Mouse (Mus musculus): ENCODE results near the gene Taar7e. TPM values are rescaled to one million over a fixed set of nuclear protein-coding genes. Genes with fewer than 3 reads are reported as not detected.

Taar7e gene
- not detected in 2 replicates for polyA plus RNA-seq (2014; fragmentation: Nextera tagmentation; extraction: Ambion mirVana)

DNA sequence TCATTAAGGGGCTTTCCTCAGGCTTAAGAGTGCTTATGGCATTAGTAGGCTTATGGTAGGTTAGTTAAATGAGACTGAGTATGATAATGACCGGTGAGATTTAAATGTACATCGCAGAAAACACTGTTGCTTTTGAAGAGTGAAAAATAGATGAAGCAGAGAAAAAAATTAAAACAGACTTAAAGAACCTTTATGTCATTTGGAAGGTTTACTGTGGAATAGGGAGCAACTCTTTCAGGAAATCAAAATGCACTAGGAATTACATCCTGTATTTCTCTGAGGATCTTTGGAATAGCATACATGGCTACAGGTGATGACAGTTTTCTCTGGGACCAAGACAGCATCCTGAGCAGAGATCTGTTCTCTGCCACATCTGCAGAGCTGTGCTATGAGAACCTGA lies at the start of gene Taar7e:
TSS of gene Taar7e (plus strand) at position 301 of the 400 bp plus-strand sequence.
- no peak within 1 kb of the TSS for H3K4me3 ChIP-seq (ENCODE audit: low read depth, low read length)
- H3K4me2 ChIP-seq: no peak within 1 kb of the TSS
- H3K27ac ChIP-seq (ENCODE audit: low read depth, low read length): no peak within 1 kb of the TSS
- H3K36me3 ChIP-seq (ENCODE audit: control insufficient read depth, insufficient read depth, low read length): no peaks in the 10 kb centered on the region
- H3K9me3 ChIP-seq (replicated peaks; ENCODE audit: control insufficient read depth, low read length): no peaks in the 10 kb centered on the region
- H3K4me1 ChIP-seq (ENCODE audit: control insufficient read depth, insufficient read depth, low read length): no peaks in the 10 kb centered on the region
- ATAC-seq (replicated peaks; ENCODE audit: insufficient number of reproducible peaks, low FRiP score, low TSS enrichment): no peak
- no peak within 1 kb of the TSS for H3K9ac ChIP-seq (ENCODE audit: low read depth, low read length)
- no peaks in the 10 kb centered on the region for H3K27me3 ChIP-seq (ENCODE audit: control insufficient read depth, insufficient read depth, low read length)
- WGBS (ENCODE audit: insufficient replicate concordance): 81% methylated on average over 2 of the region's 2 CpGs

DNA sequence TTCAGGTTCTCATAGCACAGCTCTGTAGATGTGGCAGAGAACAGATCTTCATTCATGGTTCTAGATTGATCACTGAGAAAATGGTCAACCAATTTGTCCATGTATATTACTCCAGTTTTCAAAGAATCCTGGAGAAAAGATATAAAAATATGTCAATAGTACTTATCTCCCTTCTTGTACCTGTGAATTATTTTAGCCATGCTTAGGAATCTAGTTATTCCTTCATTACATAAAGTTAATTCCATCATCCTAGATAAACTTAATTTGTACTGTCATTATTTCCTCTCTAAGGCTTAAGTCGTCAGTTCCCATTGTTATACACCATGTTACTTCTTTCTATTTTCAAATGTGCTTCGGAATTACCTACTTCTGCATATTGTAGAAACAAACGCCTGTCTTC lies 44.0 kb upstream of the Taar7e start, which contains the start of gene Taar7a:
TSS of gene Taar7a (minus strand) at position 101 of the 400 bp plus-strand sequence.
- Histone ChIP-seq H3K4me3 (ENCODE audit: low read depth, low read length) (no peak within 1 kb of the TSS), H3K4me1 (ENCODE audit: control insufficient read depth, insufficient read depth, low read length) (no peaks in the 10 kb centered on the region), H3K4me2 (no peak within 1 kb of the TSS), H3K36me3 (ENCODE audit: control insufficient read depth, insufficient read depth, low read length) (no peaks in the 10 kb centered on the region), H3K27me3 (ENCODE audit: control insufficient read depth, insufficient read depth, low read length) (no peaks in the 10 kb centered on the region), H3K9ac (ENCODE audit: low read depth, low read length) (no peak within 1 kb of the TSS), H3K27ac (ENCODE audit: low read depth, low read length) (no peak within 1 kb of the TSS), H3K9me3 (replicated peaks; ENCODE audit: control insufficient read depth, low read length) (no peaks in the 10 kb centered on the region)
- ATAC-seq (replicated peaks; ENCODE audit: insufficient number of reproducible peaks, low FRiP score, low TSS enrichment): no peak
- WGBS (ENCODE audit: insufficient replicate concordance): 81% methylated on average over 3 of the region's 3 CpGs

DNA sequence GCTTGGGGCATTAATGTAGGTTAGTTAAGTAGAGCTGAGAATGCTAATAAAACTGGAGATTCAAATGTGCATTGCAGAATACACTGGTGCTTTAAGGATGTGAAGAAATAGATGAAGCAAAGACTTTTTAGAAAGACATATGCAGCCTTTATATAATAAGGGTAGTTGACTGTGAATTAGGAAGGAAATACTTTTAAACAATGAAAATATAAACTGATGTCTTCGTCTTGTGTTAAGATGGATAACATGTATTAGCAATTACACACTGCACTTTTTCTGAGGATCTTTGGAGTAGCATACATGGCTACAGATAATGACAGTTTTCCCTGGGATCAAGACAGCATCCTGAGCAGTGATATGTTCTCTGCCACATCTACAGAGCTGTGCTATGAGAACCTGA lies 37.8 kb upstream of the Taar7e start, which contains the start of gene Taar7b:
TSS of gene Taar7b (plus strand) at position 301 of the 400 bp plus-strand sequence.
- WGBS (ENCODE audit: insufficient replicate concordance): 75% methylated on average over 1 of the region's 1 CpGs
- no peaks in the 10 kb centered on the region for H3K9me3 ChIP-seq (replicated peaks; ENCODE audit: control insufficient read depth, low read length)

DNA sequence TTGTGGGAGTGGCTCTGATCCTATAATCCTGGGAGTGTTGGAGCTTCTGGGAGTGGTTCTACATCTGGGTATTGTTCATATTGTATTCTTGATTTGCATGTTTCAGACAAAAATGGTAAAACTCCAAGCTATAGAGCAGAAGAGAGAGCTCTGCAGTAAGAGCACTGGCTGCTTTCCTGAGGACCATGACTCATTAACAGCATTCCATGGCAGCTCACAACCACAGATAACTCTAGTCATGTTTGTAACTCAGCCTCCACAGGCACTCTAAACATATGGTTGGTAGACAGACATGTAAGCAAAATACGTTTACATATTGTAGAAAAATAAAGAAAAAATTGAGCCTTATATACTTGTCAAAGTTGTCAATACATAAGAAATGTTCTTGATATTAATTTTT lies 31.0 kb upstream of the Taar7e start:
- ATAC-seq (replicated peaks; ENCODE audit: insufficient number of reproducible peaks, low FRiP score, low TSS enrichment): no peak
- no peak overlapping the region for H3K4me2 ChIP-seq
- WGBS (ENCODE audit: insufficient replicate concordance): 58% methylated on average over 1 of the region's 1 CpGs

More for the DNA sequence above, 37.8 kb upstream of the Taar7e start, which contains the start of gene Taar7b:
- no peak for ATAC-seq (replicated peaks; ENCODE audit: insufficient number of reproducible peaks, low FRiP score, low TSS enrichment)
- H3K4me3 ChIP-seq (ENCODE audit: low read depth, low read length): no peak within 1 kb of the TSS
- H3K4me1 ChIP-seq (ENCODE audit: control insufficient read depth, insufficient read depth, low read length): no peaks in the 10 kb centered on the region
- no peak within 1 kb of the TSS for H3K9ac ChIP-seq (ENCODE audit: low read depth, low read length)
- H3K36me3 ChIP-seq (ENCODE audit: control insufficient read depth, insufficient read depth, low read length): no peaks in the 10 kb centered on the region
- no peak within 1 kb of the TSS for H3K27ac ChIP-seq (ENCODE audit: low read depth, low read length)
- H3K27me3 ChIP-seq (ENCODE audit: control insufficient read depth, insufficient read depth, low read length): no peaks in the 10 kb centered on the region
- H3K4me2 ChIP-seq: no peak within 1 kb of the TSS

DNA sequence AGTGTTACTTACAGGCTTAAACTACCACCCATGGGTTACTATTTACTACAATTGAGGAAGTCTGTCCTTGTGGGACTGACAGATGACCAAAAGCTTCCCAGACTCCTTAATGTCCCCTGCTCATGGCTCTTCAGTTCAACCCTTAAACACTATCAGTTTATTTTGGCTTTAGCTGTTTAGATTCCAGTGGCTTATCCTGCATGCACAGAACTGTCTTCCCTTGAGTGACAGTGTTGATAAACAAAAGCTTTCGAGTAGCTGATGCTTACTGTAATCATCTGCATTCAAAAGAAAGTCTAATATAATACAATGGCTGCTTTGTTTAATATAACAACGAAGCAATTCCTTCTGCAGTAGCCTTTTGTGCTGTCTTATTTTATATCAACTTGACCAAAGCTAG lies 30.4 kb upstream of the Taar7e start:
- H3K36me3 ChIP-seq (ENCODE audit: control insufficient read depth, insufficient read depth, low read length): no peaks in the 10 kb centered on the region
- no peaks in the 10 kb centered on the region for H3K9me3 ChIP-seq (replicated peaks; ENCODE audit: control insufficient read depth, low read length)
- H3K4me1 ChIP-seq (ENCODE audit: control insufficient read depth, insufficient read depth, low read length): no peaks in the 10 kb centered on the region
- no peak overlapping the region for H3K4me2 ChIP-seq
- no peak overlapping the region for H3K27ac ChIP-seq (ENCODE audit: low read depth, low read length)
- 32% methylated on average over 2 of the region's 2 CpGs for WGBS (ENCODE audit: insufficient replicate concordance)
- H3K9ac ChIP-seq (ENCODE audit: low read depth, low read length): no peak overlapping the region
- ATAC-seq (replicated peaks; ENCODE audit: insufficient number of reproducible peaks, low FRiP score, low TSS enrichment): no peak
- H3K4me3 ChIP-seq (ENCODE audit: low read depth, low read length): no peak overlapping the region
- H3K27me3 ChIP-seq (ENCODE audit: control insufficient read depth, insufficient read depth, low read length): no peaks in the 10 kb centered on the region

More for the DNA sequence above, 31.0 kb upstream of the Taar7e start:
- no peaks in the 10 kb centered on the region for H3K36me3 ChIP-seq (ENCODE audit: control insufficient read depth, insufficient read depth, low read length)
- no peak overlapping the region for H3K9ac ChIP-seq (ENCODE audit: low read depth, low read length)
- no peak overlapping the region for H3K4me3 ChIP-seq (ENCODE audit: low read depth, low read length)
- no peaks in the 10 kb centered on the region for H3K9me3 ChIP-seq (replicated peaks; ENCODE audit: control insufficient read depth, low read length)
- no peaks in the 10 kb centered on the region for H3K4me1 ChIP-seq (ENCODE audit: control insufficient read depth, insufficient read depth, low read length)
- no peak overlapping the region for H3K27ac ChIP-seq (ENCODE audit: low read depth, low read length)
- no peaks in the 10 kb centered on the region for H3K27me3 ChIP-seq (ENCODE audit: control insufficient read depth, insufficient read depth, low read length)

DNA sequence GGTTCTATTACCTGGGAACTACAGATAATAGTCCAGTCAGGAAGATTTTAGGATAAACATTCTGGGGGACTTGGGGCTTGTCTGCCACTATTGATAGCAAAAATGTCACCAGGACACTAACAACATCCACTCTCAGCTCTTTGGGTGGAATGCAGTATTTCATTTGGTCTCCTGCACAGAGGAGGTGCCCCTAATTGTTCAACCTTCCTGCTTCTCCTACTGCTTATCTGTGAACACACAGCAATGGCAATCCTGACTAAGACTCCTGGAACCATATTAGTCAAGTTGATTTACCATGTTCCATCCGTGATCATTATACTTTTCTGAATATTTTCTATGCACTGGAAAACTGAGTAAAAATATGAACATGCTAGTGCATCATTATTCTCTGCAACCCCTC lies 29.3 kb upstream of the Taar7e start:
- H3K4me2 ChIP-seq: no peak overlapping the region
- H3K9ac ChIP-seq (ENCODE audit: low read depth, low read length): no peak overlapping the region
- no peak overlapping the region for H3K27ac ChIP-seq (ENCODE audit: low read depth, low read length)
- H3K27me3 ChIP-seq (ENCODE audit: control insufficient read depth, insufficient read depth, low read length): no peaks in the 10 kb centered on the region
- H3K9me3 ChIP-seq (replicated peaks; ENCODE audit: control insufficient read depth, low read length): no peaks in the 10 kb centered on the region
- 81% methylated on average over 1 of the region's 1 CpGs for WGBS (ENCODE audit: insufficient replicate concordance)
- no peak for ATAC-seq (replicated peaks; ENCODE audit: insufficient number of reproducible peaks, low FRiP score, low TSS enrichment)
- H3K4me3 ChIP-seq (ENCODE audit: low read depth, low read length): no peak overlapping the region
- no peaks in the 10 kb centered on the region for H3K4me1 ChIP-seq (ENCODE audit: control insufficient read depth, insufficient read depth, low read length)
- H3K36me3 ChIP-seq (ENCODE audit: control insufficient read depth, insufficient read depth, low read length): no peaks in the 10 kb centered on the region

DNA sequence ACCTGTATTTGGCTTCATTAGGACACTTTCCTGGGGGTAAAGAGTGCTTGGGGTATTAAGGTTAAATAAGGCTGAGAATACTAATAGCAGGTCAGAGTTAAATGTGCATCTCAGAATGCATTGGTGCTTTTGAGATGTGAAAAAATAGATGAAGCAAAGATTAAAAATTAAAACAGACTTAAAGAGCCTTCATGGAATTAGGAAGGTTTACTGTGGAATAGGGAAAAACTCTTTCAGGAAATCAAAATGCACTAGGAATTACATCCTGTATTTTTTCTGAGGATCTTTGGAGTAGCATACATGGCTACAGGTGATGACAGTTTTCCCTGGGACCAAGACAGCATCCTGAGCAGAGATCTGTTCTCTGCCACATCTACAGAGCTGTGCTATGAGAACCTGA lies 10.5 kb upstream of the Taar7e start, which contains the start of gene Taar7d:
TSS of gene Taar7d (plus strand) at position 301 of the 400 bp plus-strand sequence.
- ATAC-seq (replicated peaks; ENCODE audit: insufficient number of reproducible peaks, low FRiP score, low TSS enrichment): no peak
- no peaks in the 10 kb centered on the region for H3K27me3 ChIP-seq (ENCODE audit: control insufficient read depth, insufficient read depth, low read length)
- H3K27ac ChIP-seq (ENCODE audit: low read depth, low read length): no peak within 1 kb of the TSS
- no peaks in the 10 kb centered on the region for H3K9me3 ChIP-seq (replicated peaks; ENCODE audit: control insufficient read depth, low read length)
- no peak within 1 kb of the TSS for H3K4me3 ChIP-seq (ENCODE audit: low read depth, low read length)
- H3K36me3 ChIP-seq (ENCODE audit: control insufficient read depth, insufficient read depth, low read length): no peaks in the 10 kb centered on the region
- no peaks in the 10 kb centered on the region for H3K4me1 ChIP-seq (ENCODE audit: control insufficient read depth, insufficient read depth, low read length)
- H3K9ac ChIP-seq (ENCODE audit: low read depth, low read length): no peak within 1 kb of the TSS
- H3K4me2 ChIP-seq: no peak within 1 kb of the TSS

DNA sequence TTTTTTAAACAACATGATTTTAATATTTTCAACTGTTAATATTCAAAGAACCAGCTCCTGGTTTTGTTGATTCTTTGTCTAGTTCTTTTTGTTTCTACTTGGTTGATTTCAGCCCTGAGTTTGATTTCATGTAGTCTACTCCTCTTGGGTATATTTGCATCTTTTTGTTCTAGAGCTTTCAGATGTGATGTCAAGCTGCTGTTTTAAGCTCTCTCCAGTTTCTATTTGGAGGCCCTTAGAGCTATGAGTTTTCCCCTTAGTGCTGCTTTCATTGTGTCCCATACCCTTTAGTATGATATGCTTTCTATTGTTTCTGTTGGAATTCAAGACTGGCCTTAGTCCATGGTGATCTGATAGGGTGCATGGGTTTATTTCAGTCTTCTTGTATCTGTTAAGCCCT lies 6.1 kb upstream of the Taar7e start:
- no peaks in the 10 kb centered on the region for H3K4me1 ChIP-seq (ENCODE audit: control insufficient read depth, insufficient read depth, low read length)
- H3K36me3 ChIP-seq (ENCODE audit: control insufficient read depth, insufficient read depth, low read length): no peaks in the 10 kb centered on the region
- no peak overlapping the region for H3K27ac ChIP-seq (ENCODE audit: low read depth, low read length)
- no peak overlapping the region for H3K4me2 ChIP-seq
- H3K9me3 ChIP-seq (replicated peaks; ENCODE audit: control insufficient read depth, low read length): no peaks in the 10 kb centered on the region
- H3K4me3 ChIP-seq (ENCODE audit: low read depth, low read length): no peak overlapping the region
- no peak overlapping the region for H3K9ac ChIP-seq (ENCODE audit: low read depth, low read length)
- H3K27me3 ChIP-seq (ENCODE audit: control insufficient read depth, insufficient read depth, low read length): no peaks in the 10 kb centered on the region
- no peak for ATAC-seq (replicated peaks; ENCODE audit: insufficient number of reproducible peaks, low FRiP score, low TSS enrichment)

DNA sequence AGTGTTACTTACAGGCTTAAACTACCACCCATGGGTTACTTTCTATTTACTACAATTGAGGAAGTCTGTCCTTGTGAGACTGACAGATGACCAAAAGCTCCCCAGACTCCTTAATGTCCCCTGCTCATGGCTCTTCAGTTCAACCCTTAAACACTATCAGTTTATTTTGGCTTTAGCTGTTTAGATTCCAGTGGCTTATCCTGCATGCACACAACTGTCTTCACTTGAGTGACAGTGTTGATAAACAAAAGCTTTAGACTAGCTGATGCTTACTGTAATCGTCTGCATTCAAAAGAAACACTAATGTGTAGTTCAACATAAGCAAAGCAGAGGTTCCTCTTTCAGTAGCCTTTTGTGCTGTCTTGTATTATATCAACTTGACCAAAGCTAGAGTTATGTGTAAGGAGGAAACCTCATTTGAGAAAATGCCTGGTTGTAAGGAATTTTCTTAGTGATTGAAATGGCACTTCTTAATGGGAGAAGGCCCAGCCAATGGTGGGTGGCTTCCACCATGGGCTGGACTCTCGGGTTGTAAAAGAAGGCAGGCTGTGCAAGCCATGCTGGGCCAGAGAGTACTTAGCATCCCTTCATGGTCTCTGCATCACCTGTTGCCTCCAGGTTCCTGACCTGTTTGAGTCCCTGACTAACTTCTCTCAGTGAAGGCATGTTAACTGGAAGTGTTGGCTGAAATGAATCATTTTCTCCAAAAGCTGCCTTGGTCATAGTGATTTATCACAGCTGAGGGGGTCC lies 2.9 kb downstream of the Taar7e start:
- Histone ChIP-seq H3K27ac (ENCODE audit: low read depth, low read length) (no peak overlapping the region), H3K4me2 (no peak overlapping the region), H3K27me3 (ENCODE audit: control insufficient read depth, insufficient read depth, low read length) (no peaks in the 10 kb centered on the region), H3K9ac (ENCODE audit: low read depth, low read length) (no peak overlapping the region), H3K4me1 (ENCODE audit: control insufficient read depth, insufficient read depth, low read length) (no peaks in the 10 kb centered on the region), H3K9me3 (replicated peaks; ENCODE audit: control insufficient read depth, low read length) (no peaks in the 10 kb centered on the region), H3K4me3 (ENCODE audit: low read depth, low read length) (no peak overlapping the region), H3K36me3 (ENCODE audit: control insufficient read depth, insufficient read depth, low read length) (no peaks in the 10 kb centered on the region)
- WGBS (ENCODE audit: insufficient replicate concordance): 38% methylated on average over 2 of the region's 2 CpGs
- no peak for ATAC-seq (replicated peaks; ENCODE audit: insufficient number of reproducible peaks, low FRiP score, low TSS enrichment)

All from heart, embryonic 11.5 days (tissue).